Mouse (Mus musculus) hindbrain, embryonic 10.5 days (tissue): ENCODE measurements around the gene Otogl. TPM values are rescaled to one million over a fixed set of nuclear protein-coding genes. Genes with fewer than 3 reads are reported as not detected.
"Not testable (repeated sequence)": the region's sequence is repeated elsewhere in the genome, so short reads cannot be mapped to it uniquely, and the experiment has no call there.

Experiments
- DNase-seq: peaks from one replicate; pipeline ENCODE4 v3.0.0-alpha.2; 2017; ENCODE audit warnings: low spot score
- H3K27ac ChIP-seq: fragments of 300-500 bp; sonication (generic); 2 replicates; pipeline ENCODE4 v1.5.1; 2016; ENCODE audit warnings: mild to moderate bottlenecking, moderate library complexity
- H3K27me3 ChIP-seq: fragments of 300-500 bp; sonication (generic); 2 replicates; pipeline ENCODE4 v1.6.1; 2016; ENCODE audit warnings: mild to moderate bottlenecking; ENCODE audit not compliant: poor library complexity, insufficient read depth, severe bottlenecking
- H3K36me3 ChIP-seq: fragments of 300-500 bp; sonication (generic); 2 replicates; pipeline ENCODE4 v1.6.1; 2016; ENCODE audit warnings: mild to moderate bottlenecking, moderate library complexity
- H3K4me1 ChIP-seq: fragments of 300-500 bp; sonication (generic); replicated peaks from 2 replicates; pipeline ENCODE4 v1.6.1; 2016; ENCODE audit warnings: mild to moderate bottlenecking
- H3K4me3 ChIP-seq: fragments of 300-500 bp; sonication (generic); 2 replicates; pipeline ENCODE4 v1.5.1; 2016; ENCODE audit warnings: mild to moderate bottlenecking, moderate library complexity
- H3K9me3 ChIP-seq: fragments of 300-500 bp; sonication (generic); 2 replicates; pipeline ENCODE4 v1.6.1; 2016; ENCODE audit warnings: mild to moderate bottlenecking, moderate library complexity
- WGBS: fragments of 180-500 bp; shearing (Covaris S2); methylation state at CpG from one replicate; pipeline ENCODE4 v1.1.7; 2016; 5-methylcytosine and 5-hydroxymethylcytosine counted together
- polyA plus RNA-seq: library from polyadenylated mRNA; unstranded; fragments of >200 nt; fragmentation: Nextera tagmentation; extraction: Ambion mirVana; gene quantifications from 2 replicates; pipeline ENCODE4 v1.2.1, GENCODE M21; 2016

Otogl gene
- polyA plus RNA-seq, 1 experiment from 2014 or later = 0.04 TPM

DNA sequence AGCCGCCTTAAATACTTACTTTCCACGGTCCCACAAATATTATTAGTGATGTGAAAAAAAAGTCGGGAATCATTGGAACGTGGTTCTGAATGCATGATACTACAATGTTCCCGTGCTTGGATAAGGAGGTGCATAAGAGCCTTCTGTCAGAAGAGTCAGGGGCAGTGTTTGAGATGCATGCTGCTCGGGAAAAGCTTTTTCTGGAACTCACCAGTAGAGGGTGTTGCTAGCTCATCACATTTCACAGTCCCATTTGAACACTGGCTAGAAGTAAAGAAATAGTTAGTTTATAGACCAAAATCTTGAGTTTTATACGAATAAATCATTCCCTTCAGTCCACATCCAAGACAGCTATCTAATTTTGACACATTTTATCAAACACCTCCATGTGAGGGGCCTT, 53.2 kb downstream of the Otogl start:
- no peak overlapping the region for H3K27ac ChIP-seq
- H3K4me1 ChIP-seq = no peaks in the 10 kb centered on the region
- 35% methylated on average over 7 of the region's 7 CpGs for WGBS
- no peaks in the 10 kb centered on the region for H3K9me3 ChIP-seq
- peak; percentile 8 for DNase-seq
- no peak overlapping the region for H3K4me3 ChIP-seq
- no peaks in the 10 kb centered on the region for H3K27me3 ChIP-seq
- H3K36me3 ChIP-seq = no peaks in the 10 kb centered on the region

DNA sequence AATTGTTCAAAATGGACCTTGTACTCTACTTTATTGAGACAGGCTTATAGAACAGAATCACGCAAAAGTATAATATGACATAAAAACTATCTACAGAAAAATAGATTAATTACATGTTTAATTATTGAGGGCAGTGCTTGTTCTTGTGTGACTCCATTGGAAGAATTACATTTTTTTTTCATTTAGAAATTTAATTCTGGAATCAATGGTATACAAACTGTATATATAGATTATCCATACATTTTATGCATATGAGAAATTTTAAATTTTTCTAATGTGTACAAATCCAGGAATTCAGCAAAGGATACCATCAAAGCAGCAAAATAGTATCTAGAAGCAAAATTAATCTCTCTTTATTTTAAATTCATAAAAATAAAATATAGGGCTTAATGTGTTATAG, 67.0 kb downstream of the Otogl start:
- Histone ChIP-seq H3K36me3 (no peaks in the 10 kb centered on the region), H3K4me1 (no peaks in the 10 kb centered on the region), H3K27me3 (no peaks in the 10 kb centered on the region), H3K4me3 (no peak overlapping the region), H3K9me3 (no peaks in the 10 kb centered on the region), H3K27ac (no peak overlapping the region)
- DNase-seq = no peak
- 93% methylated on average over 1 of the region's 1 CpGs for WGBS

GRCm38 (mm10) chr10:107834452-107835239, 77.3 kb downstream of the Otogl start:
- Histone ChIP-seq H3K4me1 (no peaks in the 10 kb centered on the region), H3K27ac (no peak overlapping the region), H3K9me3 (no peaks in the 10 kb centered on the region), H3K36me3 (no peaks in the 10 kb centered on the region), H3K4me3 (no peak overlapping the region), H3K27me3 (no peaks in the 10 kb centered on the region)
- DNase-seq = no peak
- WGBS = 80% methylated on average over 4 of the region's 4 CpGs

- no peaks in the 10 kb centered on the region for H3K36me3 ChIP-seq
- H3K27ac ChIP-seq = no peak overlapping the region
- 70% methylated on average over 6 of the region's 6 CpGs for WGBS
Observed at GRCm38 (mm10) chr10:107829151-107829550, 82.8 kb downstream of the Otogl start.

GRCm38 (mm10) chr10:107813814-107814483, 98.0 kb downstream of the Otogl start:
- WGBS = 91% methylated on average over 16 of the region's 16 CpGs
- Histone ChIP-seq H3K27me3 (no peaks in the 10 kb centered on the region), H3K9me3 (no peaks in the 10 kb centered on the region), H3K4me3 (no peak overlapping the region), H3K4me1 (no peaks in the 10 kb centered on the region), H3K36me3 (no peaks in the 10 kb centered on the region), H3K27ac (no peak overlapping the region)
- no peak for DNase-seq

More at GRCm38 (mm10) chr10:107829151-107829550, 82.8 kb downstream of the Otogl start:
- DNase-seq = no peak
- H3K4me1 ChIP-seq = no peaks in the 10 kb centered on the region
- no peak overlapping the region for H3K4me3 ChIP-seq
- no peaks in the 10 kb centered on the region for H3K9me3 ChIP-seq
- no peaks in the 10 kb centered on the region for H3K27me3 ChIP-seq

DNA sequence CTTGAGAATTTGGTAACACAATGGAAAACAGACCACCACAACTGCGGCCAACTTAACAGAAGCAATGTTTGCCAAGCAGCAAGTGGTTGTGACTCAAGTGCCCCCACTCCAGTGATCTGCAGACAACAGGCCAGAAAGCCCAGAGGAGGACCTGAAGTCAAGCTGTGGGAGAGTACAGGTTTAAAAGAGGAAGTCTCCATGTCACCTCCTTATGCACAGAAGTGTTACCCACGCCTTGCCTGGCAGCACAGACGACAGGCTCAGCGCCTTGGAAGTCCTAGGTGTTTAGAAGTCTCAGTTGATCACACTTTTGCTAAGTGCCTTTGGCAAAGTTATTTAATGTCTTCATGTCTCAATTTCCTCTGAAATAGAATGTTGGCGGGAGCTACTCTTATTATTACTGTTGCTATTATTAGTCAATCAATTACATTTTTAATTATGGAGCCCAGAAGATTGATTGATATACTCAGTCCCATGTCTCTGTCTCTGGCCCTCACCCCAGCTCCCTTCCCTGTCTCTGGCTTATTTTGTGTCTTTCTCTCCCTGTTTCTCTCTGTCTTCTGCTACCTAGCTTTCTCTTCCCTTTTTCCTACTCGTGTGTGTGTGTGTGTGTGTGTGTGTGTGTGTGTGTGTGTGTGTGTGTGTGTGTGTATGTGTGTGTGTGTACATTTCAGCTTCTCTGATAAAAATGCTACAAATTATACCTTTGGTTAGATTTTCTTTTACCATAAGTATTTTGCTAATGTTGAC, 101.1 kb downstream of the Otogl start:
- no peaks in the 10 kb centered on the region for H3K4me1 ChIP-seq
- H3K9me3 ChIP-seq = no peaks in the 10 kb centered on the region
- no peak overlapping the region for H3K27ac ChIP-seq
- no peak overlapping the region for H3K4me3 ChIP-seq
- WGBS = 89% methylated on average over 6 of the region's 6 CpGs
- no peaks in the 10 kb centered on the region for H3K27me3 ChIP-seq
- H3K36me3 ChIP-seq = no peaks in the 10 kb centered on the region
- no peak for DNase-seq

DNA sequence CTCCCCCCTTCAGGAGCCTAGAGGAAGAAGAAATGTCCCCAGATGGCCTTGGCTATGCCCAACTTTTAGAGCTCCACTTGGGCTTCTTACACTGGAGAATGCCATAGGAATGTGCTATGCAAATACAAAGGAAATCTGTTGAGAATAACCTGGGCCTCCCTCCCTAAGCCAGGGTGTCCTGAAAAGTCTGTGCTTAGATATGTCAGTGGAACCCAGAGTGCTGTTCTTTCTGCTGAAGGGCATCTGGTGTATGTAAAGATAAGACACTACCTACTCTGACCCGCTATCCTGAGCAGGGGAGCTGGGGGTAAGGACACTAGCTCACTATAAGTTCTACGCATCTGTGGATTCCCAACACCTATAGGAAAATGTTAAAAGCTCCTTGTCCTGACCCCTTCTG, 106.7 kb downstream of the Otogl start:
- WGBS = 95% methylated on average over 2 of the region's 2 CpGs
- no peaks in the 10 kb centered on the region for H3K4me1 ChIP-seq
- H3K27me3 ChIP-seq = no peaks in the 10 kb centered on the region
- no peaks in the 10 kb centered on the region for H3K36me3 ChIP-seq
- H3K9me3 ChIP-seq = no peaks in the 10 kb centered on the region
- H3K27ac ChIP-seq = no peak overlapping the region
- DNase-seq = no peak
- no peak overlapping the region for H3K4me3 ChIP-seq

DNA sequence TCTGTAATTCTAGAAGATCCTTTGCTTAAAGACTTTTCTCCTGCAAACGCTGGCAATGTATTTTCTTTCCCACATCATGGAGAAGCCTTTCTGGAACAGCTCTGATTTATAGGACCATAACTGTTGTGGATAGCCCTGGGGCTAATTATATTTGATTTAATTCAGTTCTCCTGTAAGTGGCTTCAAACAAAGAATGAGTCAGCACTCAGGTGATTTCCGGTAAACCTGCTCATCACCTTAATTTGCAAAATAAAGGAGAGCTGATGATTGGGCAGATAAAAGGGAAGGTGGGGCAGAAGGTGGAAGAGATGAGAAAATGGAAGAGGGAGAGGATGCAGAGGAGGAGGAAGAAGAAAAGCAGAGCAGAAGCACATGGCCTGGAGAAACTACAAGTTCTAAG, 107.6 kb downstream of the Otogl start:
- not testable (repeated sequence) for H3K4me1 ChIP-seq, H3K27ac ChIP-seq, H3K9me3 ChIP-seq, DNase-seq, H3K36me3 ChIP-seq, H3K4me3 ChIP-seq, H3K27me3 ChIP-seq
- 76% methylated on average over 2 of the region's 2 CpGs for WGBS

DNA sequence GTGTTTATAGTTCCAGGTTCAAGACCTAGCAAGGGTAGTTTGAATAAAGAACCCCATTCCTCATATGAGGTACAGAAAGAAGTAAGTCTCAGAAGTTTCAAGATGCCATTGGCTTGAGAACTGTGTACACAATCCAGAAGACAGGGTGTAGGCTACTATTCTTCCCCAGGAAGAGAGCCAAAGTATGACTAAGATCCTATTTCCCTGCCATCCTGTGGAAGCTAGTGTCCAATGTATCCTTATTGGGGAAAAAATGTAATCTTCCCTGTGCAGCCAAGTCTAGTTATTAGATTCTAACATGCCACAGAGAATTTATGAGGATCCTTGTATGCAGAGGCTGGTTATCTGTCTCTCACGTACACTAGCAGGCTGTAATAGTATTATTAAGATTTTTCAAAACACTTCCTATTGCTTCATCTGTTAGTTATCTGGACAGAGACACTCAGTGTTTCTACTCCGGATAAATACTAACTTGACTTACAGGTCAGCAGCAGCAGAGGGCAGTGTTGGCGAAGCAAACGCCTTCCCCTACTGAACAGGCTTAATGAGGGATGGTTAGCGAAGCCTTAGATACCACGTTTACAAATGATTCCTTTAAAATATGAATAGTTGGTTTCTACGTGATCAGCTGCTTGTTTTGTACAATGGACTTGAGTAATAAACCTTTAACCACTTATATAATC, 112.1 kb downstream of the Otogl start:
- H3K4me1 ChIP-seq = no peaks in the 10 kb centered on the region
- no peaks in the 10 kb centered on the region for H3K27me3 ChIP-seq
- no peak overlapping the region for H3K27ac ChIP-seq
- peak; percentile 57 for DNase-seq
- no peak overlapping the region for H3K4me3 ChIP-seq
- no peaks in the 10 kb centered on the region for H3K36me3 ChIP-seq
- no peaks in the 10 kb centered on the region for H3K9me3 ChIP-seq
- 18% methylated on average over 7 of the region's 7 CpGs for WGBS

DNA sequence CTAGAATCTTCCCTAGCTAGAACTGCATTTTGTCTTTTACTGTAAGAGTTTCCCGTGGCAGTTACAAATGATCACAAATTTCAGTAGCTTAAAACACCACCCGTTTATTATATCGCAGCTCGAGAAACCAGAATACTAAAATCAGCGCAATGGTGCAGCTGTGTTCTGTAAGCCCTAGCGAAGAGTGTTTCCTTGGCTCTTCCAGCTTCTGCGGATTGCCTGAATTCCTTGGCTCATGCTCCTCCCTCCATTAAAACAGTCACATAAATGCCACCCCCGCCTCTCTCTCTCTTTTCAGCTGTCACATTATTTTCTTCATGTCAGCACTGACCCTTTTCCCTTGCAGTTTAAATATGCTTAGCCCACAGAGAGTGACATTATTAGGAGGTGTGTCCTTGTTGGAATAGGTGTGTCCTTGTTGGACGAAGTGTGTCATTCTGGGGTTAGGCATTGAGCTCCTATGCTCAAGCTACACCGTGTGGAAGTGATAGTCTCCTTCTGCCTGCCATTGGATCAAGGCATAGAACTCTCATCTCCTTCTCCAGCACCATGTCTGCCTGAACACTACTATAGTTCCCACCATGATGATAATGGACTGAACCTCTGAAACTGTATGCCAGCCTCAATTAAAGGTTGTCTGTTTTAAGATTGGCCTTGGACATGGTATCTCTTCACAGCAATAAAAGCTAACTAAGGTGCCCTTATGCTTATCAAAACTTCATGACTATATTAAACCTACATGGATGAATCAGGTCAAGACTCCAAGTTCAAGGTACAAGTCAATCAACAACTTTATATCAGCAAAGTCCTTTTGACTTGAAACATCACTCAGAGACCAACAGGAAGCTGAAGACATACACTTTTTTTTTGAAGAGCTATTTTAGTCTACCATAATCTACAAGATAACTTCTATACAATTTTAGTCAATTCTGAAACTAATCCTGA, 116.8 kb downstream of the Otogl start:
- WGBS = 90% methylated on average over 10 of the region's 10 CpGs
- no peaks in the 10 kb centered on the region for H3K27me3 ChIP-seq
- no peaks in the 10 kb centered on the region for H3K9me3 ChIP-seq
- no peak overlapping the region for H3K27ac ChIP-seq
- DNase-seq = no peak
- H3K36me3 ChIP-seq = no peaks in the 10 kb centered on the region
- H3K4me3 ChIP-seq = no peak overlapping the region
- no peaks in the 10 kb centered on the region for H3K4me1 ChIP-seq

GRCm38 (mm10) chr10:107792491-107792890, 119.4 kb downstream of the Otogl start:
- Histone ChIP-seq H3K9me3 (no peaks in the 10 kb centered on the region), H3K4me1 (no peaks in the 10 kb centered on the region), H3K4me3 (no peak overlapping the region), H3K36me3 (no peaks in the 10 kb centered on the region), H3K27me3 (no peaks in the 10 kb centered on the region), H3K27ac (no peak overlapping the region)
- WGBS = 81% methylated on average over 3 of the region's 3 CpGs
- no peak for DNase-seq

DNA sequence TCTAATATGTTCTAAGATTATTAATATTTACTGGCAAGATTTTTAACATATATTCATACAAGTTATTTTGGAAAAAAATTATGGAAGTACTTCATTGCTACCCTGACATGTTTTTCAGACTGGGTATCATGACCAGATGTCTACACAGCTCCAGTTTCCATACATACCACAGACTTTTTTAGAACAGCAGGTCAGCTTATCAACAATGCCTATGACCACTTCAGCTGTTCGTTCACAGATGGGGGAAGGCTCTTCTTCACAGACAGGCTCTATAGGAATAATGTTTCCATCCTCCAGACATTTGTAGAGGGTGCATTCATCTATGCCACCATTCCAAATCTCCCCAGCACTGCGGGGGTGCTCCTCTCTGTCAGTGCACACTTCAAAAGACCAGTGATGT, 132.4 kb downstream of the Otogl start:
- no peaks in the 10 kb centered on the region for H3K9me3 ChIP-seq
- DNase-seq = no peak
- no peaks in the 10 kb centered on the region for H3K36me3 ChIP-seq
- no peak overlapping the region for H3K4me3 ChIP-seq
- no peaks in the 10 kb centered on the region for H3K4me1 ChIP-seq
- 71% methylated on average over 2 of the region's 2 CpGs for WGBS
- no peak overlapping the region for H3K27ac ChIP-seq
- H3K27me3 ChIP-seq = no peaks in the 10 kb centered on the region
